Mouse (Mus musculus) heart, embryonic 16.5 days (tissue): Measurements from ENCODE around the gene Ralbp1. TPM values are rescaled to one million over a fixed set of nuclear protein-coding genes. Genes with fewer than 3 reads are reported as not detected.

ENCODE experiments used
- ATAC-seq: fragments of 200-750 bp; cut with Nextera tagmentation; replicated peaks from 2 replicates; pipeline ENCODE4 v1.8.0; 2017; ENCODE audit warnings: moderate number of reproducible peaks; ENCODE audit not compliant: insufficient read depth, low FRiP score; ENCODE audit errors: extremely low read depth
- H3K27ac ChIP-seq: fragments of 300-500 bp; sonication (generic); 2 replicates; pipeline ENCODE4 v1.5.1; 2014; ENCODE audit warnings: mild to moderate bottlenecking, low read length, control low read depth, moderate library complexity
- H3K27me3 ChIP-seq: fragments of 300-500 bp; sonication (generic); 2 replicates; pipeline ENCODE4 v1.6.1; 2014; ENCODE audit warnings: low read length, mixed read lengths; ENCODE audit not compliant: control insufficient read depth, insufficient read depth
- H3K36me3 ChIP-seq: fragments of 300-500 bp; sonication (generic); 2 replicates; pipeline ENCODE4 v1.6.1; 2014; ENCODE audit not compliant: control insufficient read depth, insufficient read depth
- H3K4me1 ChIP-seq: fragments of 300-500 bp; sonication (generic); 2 replicates; pipeline ENCODE4 v1.6.1; 2014; ENCODE audit warnings: low read length, mixed read lengths; ENCODE audit not compliant: control insufficient read depth, insufficient read depth
- H3K4me2 ChIP-seq: fragments of 300-500 bp; sonication (generic); 2 replicates; pipeline ENCODE4 v1.6.1; 2014; ENCODE audit warnings: low read depth, mild to moderate bottlenecking, control low read depth, low read length
- H3K4me3 ChIP-seq: fragments of 300-500 bp; sonication (generic); 2 replicates; pipeline ENCODE4 v1.5.1; 2014; ENCODE audit warnings: mild to moderate bottlenecking, control low read depth, low read length
- H3K9ac ChIP-seq: fragments of 300-500 bp; sonication (generic); 2 replicates; pipeline ENCODE4 v1.6.1; 2014; ENCODE audit warnings: low read length, control low read depth
- H3K9me3 ChIP-seq: fragments of 300-500 bp; sonication (generic); replicated peaks from 2 replicates; pipeline ENCODE4 v1.6.1; 2016; ENCODE audit warnings: low read length; ENCODE audit not compliant: control insufficient read depth
- WGBS: fragments of 180-500 bp; shearing (Covaris S2); extraction: QIAGEN DNeasy Blood & Tissue Kit; methylation state at CpG from one replicate; pipeline ENCODE4 v1.1.7; 2014; 5-methylcytosine and 5-hydroxymethylcytosine counted together
- polyA plus RNA-seq: library from polyadenylated mRNA; unstranded; fragments of >200 nt; fragmentation: Nextera tagmentation; extraction: Ambion mirVana; gene quantifications from 2 replicates; pipeline ENCODE4 v1.2.1, GENCODE M21; 2015

The Ralbp1 gene
- polyA plus RNA-seq, 1 experiment from 2014 or later: 54.8 TPM

DNA sequence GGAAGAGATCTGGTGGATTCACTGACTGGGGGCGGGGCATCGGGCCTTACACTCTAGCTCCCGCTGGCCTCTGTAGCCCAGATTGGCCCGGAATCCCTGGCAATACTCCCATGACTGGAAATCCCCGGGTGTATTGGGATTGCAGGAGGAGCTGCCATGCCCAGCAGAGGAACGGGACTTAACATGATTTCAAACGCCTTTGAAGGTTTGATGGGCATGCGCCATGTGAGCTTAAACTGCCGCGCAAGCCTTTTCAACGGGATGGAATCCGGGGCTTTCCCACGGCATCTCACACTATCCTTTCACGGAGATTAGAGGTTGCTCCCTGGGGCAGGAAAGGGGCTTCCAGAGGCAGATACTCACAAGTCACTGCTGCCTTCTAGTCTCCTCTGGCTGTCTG, 19.6 kb upstream of the Ralbp1 start:
- no peak for ATAC-seq
- H3K4me3 ChIP-seq: no peak overlapping the region
- 73% methylated on average over 14 of the region's 14 CpGs for WGBS

DNA sequence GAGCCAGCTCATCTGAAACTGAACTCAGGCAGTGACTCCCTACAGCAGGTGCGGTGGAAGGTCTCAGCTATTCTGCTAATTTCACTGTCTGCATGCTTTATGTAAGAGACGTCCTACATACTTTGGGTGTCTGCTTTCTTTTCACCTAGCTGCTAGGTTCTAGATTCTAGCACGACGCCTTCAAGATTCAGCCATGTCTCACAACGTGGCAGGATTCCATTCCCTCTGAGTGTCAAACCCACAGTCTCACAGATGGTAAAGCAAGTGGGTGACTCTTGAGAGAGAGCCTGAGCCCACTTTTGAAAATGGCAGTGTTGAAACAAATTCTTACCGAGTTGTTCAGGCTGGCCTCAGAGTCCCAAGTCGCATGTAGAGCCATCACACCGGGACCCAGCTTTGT, 18.2 kb upstream of the Ralbp1 start:
- H3K9ac ChIP-seq: no peak overlapping the region
- ATAC-seq: no peak
- H3K27ac ChIP-seq: no peak overlapping the region
- no peak overlapping the region for H3K4me3 ChIP-seq
- H3K27me3 ChIP-seq: no peaks in the 10 kb centered on the region
- peaks cover 6% of the 10 kb centered on the region; the same call in 1 of the 2 replicates for H3K36me3 ChIP-seq
- peaks cover 12% of the 10 kb centered on the region for H3K4me1 ChIP-seq
- 94% methylated on average over 8 of the region's 8 CpGs for WGBS
- no peak overlapping the region for H3K4me2 ChIP-seq
- H3K9me3 ChIP-seq: peaks cover 7% of the 10 kb centered on the region

More for the DNA sequence above, 19.6 kb upstream of the Ralbp1 start:
- no peak overlapping the region for H3K4me2 ChIP-seq
- H3K9ac ChIP-seq: no peak overlapping the region
- H3K27me3 ChIP-seq: no peaks in the 10 kb centered on the region
- peaks cover 6% of the 10 kb centered on the region; the same call in 1 of the 2 replicates for H3K36me3 ChIP-seq
- peaks cover 7% of the 10 kb centered on the region for H3K9me3 ChIP-seq
- no peak overlapping the region for H3K27ac ChIP-seq
- peaks cover 12% of the 10 kb centered on the region for H3K4me1 ChIP-seq

- ATAC-seq: no peak
- H3K36me3 ChIP-seq: peaks cover 6% of the 10 kb centered on the region; the same call in 1 of the 2 replicates
- WGBS: 93% methylated on average over 1 of the region's 1 CpGs
- H3K9me3 ChIP-seq: peaks cover 7% of the 10 kb centered on the region
- H3K4me2 ChIP-seq: no peak overlapping the region
- H3K27me3 ChIP-seq: no peaks in the 10 kb centered on the region
- H3K27ac ChIP-seq: no peak overlapping the region
- H3K9ac ChIP-seq: no peak overlapping the region
- no peak overlapping the region for H3K4me3 ChIP-seq
- H3K4me1 ChIP-seq: peaks cover 12% of the 10 kb centered on the region
Measured at GRCm38 (mm10) chr17:65903011-65903410, 17.4 kb upstream of the Ralbp1 start.

GRCm38 (mm10) chr17:65902281-65902680, 16.7 kb upstream of the Ralbp1 start:
- H3K4me3 ChIP-seq: no peak overlapping the region
- H3K9ac ChIP-seq: no peak overlapping the region
- no peak overlapping the region for H3K4me2 ChIP-seq
- peaks cover 12% of the 10 kb centered on the region for H3K4me1 ChIP-seq
- no peaks in the 10 kb centered on the region for H3K27me3 ChIP-seq
- peaks cover 6% of the 10 kb centered on the region; the same call in 1 of the 2 replicates for H3K36me3 ChIP-seq
- H3K9me3 ChIP-seq: peaks cover 7% of the 10 kb centered on the region
- ATAC-seq: no peak
- H3K27ac ChIP-seq: no peak overlapping the region
- 79% methylated on average over 6 of the region's 6 CpGs for WGBS

DNA sequence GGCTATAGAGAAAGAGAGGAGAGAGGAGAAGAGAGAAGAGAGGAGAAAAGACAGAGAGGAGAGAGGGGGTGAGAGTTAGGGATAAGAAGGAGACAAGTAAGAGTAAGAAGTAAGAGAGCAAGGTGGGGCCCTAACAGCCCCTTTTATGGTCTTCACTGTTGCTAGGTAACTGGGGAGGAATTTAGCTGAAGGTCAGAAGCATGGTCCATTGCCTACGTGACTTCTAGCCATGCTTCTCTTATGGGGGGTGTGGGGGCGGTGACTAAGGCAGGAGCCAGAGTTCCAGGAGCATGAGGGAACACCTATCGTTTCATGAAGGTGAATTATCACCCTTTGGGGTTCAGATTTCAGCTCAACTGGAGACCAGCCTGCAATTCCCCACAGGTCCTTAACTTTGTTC, 10.4 kb upstream of the Ralbp1 start:
- no peaks in the 10 kb centered on the region for H3K36me3 ChIP-seq
- no peak overlapping the region for H3K4me3 ChIP-seq
- no peak overlapping the region for H3K27ac ChIP-seq
- H3K9ac ChIP-seq: no peak overlapping the region
- no peak for ATAC-seq
- H3K27me3 ChIP-seq: no peaks in the 10 kb centered on the region
- no peak overlapping the region for H3K4me2 ChIP-seq
- no peaks in the 10 kb centered on the region for H3K4me1 ChIP-seq
- H3K9me3 ChIP-seq: peaks cover 5% of the 10 kb centered on the region; the same call in 1 of the 2 replicates
- WGBS: 69% methylated on average over 3 of the region's 3 CpGs

DNA sequence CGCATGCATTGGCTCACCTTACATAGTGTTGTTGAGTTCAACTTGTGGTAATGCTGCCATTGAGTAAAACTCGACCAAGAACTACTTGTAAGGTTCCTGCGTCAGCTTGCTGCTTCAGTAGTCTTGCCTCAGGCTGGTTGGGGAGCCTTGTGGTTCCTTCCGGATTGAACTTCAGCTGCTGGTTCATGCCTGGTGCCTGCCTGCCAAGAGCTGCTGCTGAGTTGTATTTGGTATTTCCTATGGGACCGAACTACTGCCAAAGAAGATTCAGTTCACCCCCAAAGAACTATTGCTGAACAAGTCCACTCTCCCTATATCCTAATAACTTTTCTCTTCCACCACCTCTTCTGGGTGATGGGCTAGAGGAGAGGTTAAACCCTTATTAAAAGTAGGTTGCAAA, 3.9 kb upstream of the Ralbp1 start:
- Histone ChIP-seq H3K4me2 (no peak overlapping the region), H3K4me1 (peaks cover 10% of the 10 kb centered on the region), H3K9me3 (no peaks in the 10 kb centered on the region), H3K27me3 (no peaks in the 10 kb centered on the region), H3K27ac (no peak overlapping the region), H3K9ac (no peak overlapping the region), H3K4me3 (no peak overlapping the region), H3K36me3 (no peaks in the 10 kb centered on the region)
- no peak for ATAC-seq
- WGBS: 78% methylated on average over 5 of the region's 5 CpGs

GRCm38 (mm10) chr17:65886571-65886970, 973 bp upstream of the Ralbp1 start:
- Histone ChIP-seq H3K27ac (peak overlapping the region; percentile 94), H3K4me2 (peak overlapping the region; percentile 80), H3K36me3 (no peaks in the 10 kb centered on the region), H3K4me3 (peak overlapping the region; percentile 96), H3K4me1 (peaks cover 21% of the 10 kb centered on the region), H3K9me3 (no peaks in the 10 kb centered on the region), H3K27me3 (no peaks in the 10 kb centered on the region), H3K9ac (peak overlapping the region; percentile 74)
- WGBS: 52% methylated on average over 9 of the region's 9 CpGs
- no peak for ATAC-seq

DNA sequence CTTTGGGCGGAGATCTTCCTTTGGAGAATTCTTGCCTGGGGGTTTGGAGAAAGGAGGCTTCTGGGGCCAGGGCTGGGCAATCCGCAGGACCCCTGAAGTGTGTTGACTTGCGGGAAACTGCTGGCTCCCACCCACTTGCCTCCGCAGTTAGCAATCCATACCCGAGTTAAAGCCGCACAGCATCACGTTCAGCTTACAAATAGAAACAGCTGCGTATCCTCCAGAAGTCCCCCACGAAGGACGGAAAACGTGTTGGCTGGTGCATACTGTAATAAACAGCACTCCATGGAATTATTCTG, 251 bp downstream of the Ralbp1 start:
- Histone ChIP-seq H3K27me3 (no peaks in the 10 kb centered on the region), H3K4me1 (peaks cover 21% of the 10 kb centered on the region), H3K9me3 (no peaks in the 10 kb centered on the region), H3K27ac (peak overlapping the region; percentile 94), H3K4me3 (peak overlapping the region; percentile 96), H3K4me2 (peak overlapping the region; percentile 80), H3K9ac (peak overlapping the region; percentile 74), H3K36me3 (no peaks in the 10 kb centered on the region)
- 0% methylated on average over 11 of the region's 11 CpGs for WGBS
- no peak for ATAC-seq

GRCm38 (mm10) chr17:65884691-65885397, 754 bp downstream of the Ralbp1 start:
- ATAC-seq: peak; percentile 98
- Histone ChIP-seq H3K27ac (peak overlapping the region; percentile 94), H3K9me3 (no peaks in the 10 kb centered on the region), H3K4me1 (peaks cover 21% of the 10 kb centered on the region), H3K4me2 (peak overlapping the region; percentile 80), H3K4me3 (peak overlapping the region; percentile 96), H3K9ac (peak overlapping the region; percentile 92), H3K27me3 (no peaks in the 10 kb centered on the region), H3K36me3 (no peaks in the 10 kb centered on the region)
- WGBS: under 1% methylated on average over 66 of the region's 67 CpGs
